ENCODE assay signal across 8 mouse cellular contexts in the genomic region with DNA sequence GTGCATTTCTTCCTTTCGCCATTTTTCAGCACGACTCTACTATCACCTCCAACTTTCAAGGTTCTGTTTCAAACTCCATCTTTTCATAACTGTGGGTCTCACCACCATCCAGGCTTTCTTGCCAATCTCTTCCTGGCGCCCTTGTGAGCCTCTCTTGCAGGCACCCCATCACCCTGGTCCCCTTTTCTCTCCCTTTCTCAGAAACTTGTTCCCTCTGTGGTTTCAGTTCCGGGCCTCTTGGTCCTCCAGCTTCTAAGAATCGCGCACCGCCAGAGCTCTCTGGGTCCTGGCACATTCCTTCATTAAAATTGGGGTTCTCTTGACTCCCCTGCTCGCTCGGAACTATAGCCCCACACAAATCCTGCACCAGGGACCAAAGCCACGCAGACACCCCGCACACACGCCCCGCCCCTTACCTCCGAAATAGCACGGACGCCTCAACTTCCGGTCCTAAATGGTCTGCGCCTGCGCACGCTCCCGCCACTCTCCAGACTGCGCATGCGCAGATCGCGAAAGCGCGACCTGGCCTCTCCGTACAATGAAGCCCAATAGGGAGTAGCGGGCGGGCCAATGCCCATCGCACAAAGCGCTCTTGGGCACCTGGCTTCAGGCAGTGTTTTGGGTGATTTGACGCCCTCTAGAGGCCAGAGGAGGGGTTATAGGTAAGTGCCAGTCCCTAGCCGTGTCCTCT. TPM values are rescaled to one million over a fixed set of nuclear protein-coding genes. Genes with fewer than 3 reads are reported as not detected.
DNase-seq lines count a peak whose midpoint lies in the region; ATAC-seq lines count a peak whose summit lies in the region.

A gene (minus strand): TSS at position 456 of the 691 bp plus-strand sequence.

- peak within 1 kb of the TSS; percentile 65 to 97 for H3K4me3 ChIP-seq in heart, embryonic 14.5 days (ENCODE audit: control insufficient read depth in 1 of 2, insufficient read depth in 1 of 2, low read depth in 1 of 2, low read length in 2 of 2)
- peak within 1 kb of the TSS; percentile 82 for H3K4me3 ChIP-seq in liver, embryonic 13.5 days (replicated peaks)
- peak within 1 kb of the TSS; percentile 75 for H3K4me3 ChIP-seq in stomach, embryonic 16.5 days (replicated peaks; ENCODE audit: low read length)

- peak within 1 kb of the TSS; percentile 85 for H3K9ac ChIP-seq in heart, embryonic 14.5 days (ENCODE audit: low read length)
- peak within 1 kb of the TSS; percentile 86 for H3K9ac ChIP-seq in liver, embryonic 13.5 days
- peak within 1 kb of the TSS; percentile 91 for H3K9ac ChIP-seq in stomach, embryonic 16.5 days (ENCODE audit: low read length)

- no peaks in the 10 kb centered on the region for H3K27me3 ChIP-seq in heart, embryonic 14.5 days (ENCODE audit: control insufficient read depth, insufficient read depth, low read length)
- H3K27me3 ChIP-seq in liver, embryonic 13.5 days = 0 out of 2 replicates have a peak, but pooled peaks cover 11% of the 10 kb centered on the region
- no peaks in the 10 kb centered on the region; the same call in 1 of the 2 replicates for H3K27me3 ChIP-seq in stomach, embryonic 16.5 days (ENCODE audit: control insufficient read depth, insufficient read depth, low read length)

- ATAC-seq in CD4-positive, CD25-positive, alpha-beta regulatory T cell, adult 4 months = peak; percentile 91
- peak; percentile 94 for ATAC-seq in heart, embryonic 14.5 days (ENCODE audit: insufficient number of reproducible peaks, insufficient read depth, low FRiP score, low read depth)
- ATAC-seq in liver, embryonic 13.5 days (ENCODE audit: low read depth) = peak; percentile 98
- ATAC-seq in stomach, embryonic 16.5 days (ENCODE audit: insufficient read depth, low FRiP score) = peak; percentile 95

- H3K4me1 ChIP-seq in heart, embryonic 14.5 days (ENCODE audit: control insufficient read depth in 2 of 2, insufficient read depth in 2 of 2, low read length in 2 of 2) = peaks cover 3 to 10% of the 10 kb centered on the region in 2 experiments; a peak in 2 of 4 replicates
- peaks cover 21% of the 10 kb centered on the region for H3K4me1 ChIP-seq in liver, embryonic 13.5 days (replicated peaks)
- no peaks in the 10 kb centered on the region for H3K4me1 ChIP-seq in stomach, embryonic 16.5 days (ENCODE audit: control insufficient read depth, insufficient read depth, low read length)

- no peaks in the 10 kb centered on the region for H3K9me3 ChIP-seq in heart, embryonic 14.5 days (ENCODE audit: control insufficient read depth, low read length)
- H3K9me3 ChIP-seq in liver, embryonic 13.5 days (replicated peaks) = no peaks in the 10 kb centered on the region
- no peaks in the 10 kb centered on the region for H3K9me3 ChIP-seq in stomach, embryonic 16.5 days (replicated peaks; ENCODE audit: control insufficient read depth, low read length)

- peak; percentile 96 for DNase-seq in c-Kit-negative CD71-positive TER-119-positive erythroid progenitor cells, embryonic 14.5 days (ENCODE audit: low read depth, low spot score)
- peak; percentile 95 for DNase-seq in fibroblast of lung, adult 2 months (ENCODE audit: low read depth)
- peak; percentile 97 for DNase-seq in kidney, postnatal 14 days
- peak; percentile 97 for DNase-seq in liver, embryonic 13.5 days
- peak; percentile 98 for DNase-seq in neural tube, embryonic 10.5 days (ENCODE audit: extremely low spot score, low spot score)

- H3K36me3 ChIP-seq in heart, embryonic 14.5 days (ENCODE audit: control insufficient read depth, insufficient read depth, low read length) = peaks cover 22% of the 10 kb centered on the region
- H3K36me3 ChIP-seq in liver, embryonic 13.5 days = peaks cover 13% of the 10 kb centered on the region
- H3K36me3 ChIP-seq in stomach, embryonic 16.5 days (ENCODE audit: control insufficient read depth, insufficient read depth, low read length) = no peaks in the 10 kb centered on the region; the same call in 1 of the 2 replicates

- peak within 1 kb of the TSS; percentile 69 to 83 for H3K27ac ChIP-seq in heart, embryonic 14.5 days (replicated peaks in 1 of 2; ENCODE audit: control insufficient read depth in 1 of 2, insufficient read depth in 1 of 2, low read depth in 2 of 2, low read length in 2 of 2)
- H3K27ac ChIP-seq in liver, embryonic 13.5 days = peak within 1 kb of the TSS; percentile 80
- H3K27ac ChIP-seq in stomach, embryonic 16.5 days (ENCODE audit: low read length) = peak within 1 kb of the TSS; percentile 83

- WGBS in heart, embryonic 14.5 days = 2% methylated on average over 34 of the region's 34 CpGs
- WGBS in liver, embryonic 13.5 days (ENCODE audit: insufficient replicate concordance) = 1% methylated on average over 34 of the region's 34 CpGs
- WGBS in stomach, embryonic 16.5 days = 1% methylated on average over 34 of the region's 34 CpGs

- H3K4me2 ChIP-seq in heart, embryonic 14.5 days (ENCODE audit: low read length) = peak within 1 kb of the TSS; percentile 85
- H3K4me2 ChIP-seq in liver, embryonic 13.5 days = peak within 1 kb of the TSS; percentile 84
- H3K4me2 ChIP-seq in stomach, embryonic 16.5 days (ENCODE audit: low read depth, low read length) = peak within 1 kb of the TSS; percentile 63

RNA-seq across cellular contexts. Expression of the gene that starts here (rescaled TPM):
- polyA plus RNA-seq in CD4-positive, CD25-positive, alpha-beta regulatory T cell, adult 4 months (2017; shearing (Covaris generic)) = 10 to 100 TPM in 1 of 2 experiments, 1 to 10 TPM in 1; 9.3 to 13.7 TPM
- polyA plus RNA-seq in heart, embryonic 14.5 days (2014; fragmentation: Nextera tagmentation; extraction: Ambion mirVana) = 5.3 and 7.8 TPM in 2 replicates
- 6.0 and 6.4 TPM in 2 replicates for polyA plus RNA-seq in liver, embryonic 13.5 days (2015; fragmentation: Nextera tagmentation; extraction: Ambion mirVana)
- polyA plus RNA-seq in stomach, embryonic 16.5 days (2015; fragmentation: Nextera tagmentation; extraction: Ambion mirVana) = 34.3 and 36.6 TPM in 2 replicates

Comparison
In these comparisons a context has a peak if more than half of its experiments do, and no peak if none do; other contexts are left out.
1. Peak in every context shown above with its lines: DNase-seq, ATAC-seq, H3K4me3 ChIP-seq and H3K27ac ChIP-seq.